Mouse (Mus musculus) neural tube, embryonic 11.5 days (tissue): ENCODE results near the gene Sdc3. TPM values are rescaled to one million over a fixed set of nuclear protein-coding genes. Genes with fewer than 3 reads are reported as not detected.

Experiments used
- ATAC-seq: fragments of 200-750 bp; cut with Nextera tagmentation; 2 replicates; pipeline ENCODE4 v1.8.0; 2017; ENCODE audit warnings: moderate number of reproducible peaks, mild to moderate bottlenecking, moderate TSS enrichment, moderate library complexity; ENCODE audit not compliant: insufficient read depth, low FRiP score, low TSS enrichment
- DNase-seq: peaks from one replicate; pipeline ENCODE4 v3.0.0-alpha.2; 2015; ENCODE audit warnings: low spot score
- H3K27ac ChIP-seq: fragments of 300-500 bp; sonication (generic); 2 replicates; pipeline ENCODE4 v1.5.1; 2014; ENCODE audit warnings: low read depth, mild to moderate bottlenecking, low read length
- H3K27me3 ChIP-seq: fragments of 300-500 bp; sonication (generic); 2 replicates; pipeline ENCODE4 v1.6.1; 2014; ENCODE audit warnings: mild to moderate bottlenecking, low read length, mixed read lengths; ENCODE audit not compliant: control insufficient read depth, insufficient read depth
- H3K36me3 ChIP-seq: fragments of 300-500 bp; sonication (generic); 2 replicates; pipeline ENCODE4 v1.6.1; 2014; ENCODE audit warnings: mild to moderate bottlenecking, low read length, moderate library complexity, mixed read lengths; ENCODE audit not compliant: control insufficient read depth, insufficient read depth
- H3K4me1 ChIP-seq: fragments of 300-500 bp; sonication (generic); 2 replicates; pipeline ENCODE4 v1.6.1; 2014; ENCODE audit warnings: low read length, mixed read lengths; ENCODE audit not compliant: control insufficient read depth, insufficient read depth
- H3K4me2 ChIP-seq: fragments of 300-500 bp; sonication (generic); 2 replicates; pipeline ENCODE4 v1.6.1; 2014; ENCODE audit warnings: low read depth, mild to moderate bottlenecking, moderate library complexity
- H3K4me3 ChIP-seq: fragments of 300-500 bp; sonication (generic); 2 replicates; pipeline ENCODE4 v1.5.1; 2014; ENCODE audit warnings: low read depth, low read length
- H3K9ac ChIP-seq: fragments of 300-500 bp; sonication (generic); 2 replicates; pipeline ENCODE4 v1.6.1; 2014; ENCODE audit warnings: mild to moderate bottlenecking, low read length
- H3K9me3 ChIP-seq: fragments of 300-500 bp; sonication (generic); 2 replicates; pipeline ENCODE4 v1.6.1; 2016; ENCODE audit warnings: low read length; ENCODE audit not compliant: control insufficient read depth
- WGBS: fragments of 180-500 bp; shearing (Covaris S2); extraction: QIAGEN DNeasy Blood & Tissue Kit; methylation state at CpG from one replicate; pipeline ENCODE4 v1.1.7; 2014; 5-methylcytosine and 5-hydroxymethylcytosine counted together
- polyA plus RNA-seq: library from polyadenylated mRNA; unstranded; fragments of >200 nt; fragmentation: Nextera tagmentation; extraction: Ambion mirVana; gene quantifications from 2 replicates; pipeline ENCODE4 v1.2.1, GENCODE M21; 2014

Gene Sdc3
- polyA plus RNA-seq, 1 experiment from 2014 or later = 23.2 TPM

DNA sequence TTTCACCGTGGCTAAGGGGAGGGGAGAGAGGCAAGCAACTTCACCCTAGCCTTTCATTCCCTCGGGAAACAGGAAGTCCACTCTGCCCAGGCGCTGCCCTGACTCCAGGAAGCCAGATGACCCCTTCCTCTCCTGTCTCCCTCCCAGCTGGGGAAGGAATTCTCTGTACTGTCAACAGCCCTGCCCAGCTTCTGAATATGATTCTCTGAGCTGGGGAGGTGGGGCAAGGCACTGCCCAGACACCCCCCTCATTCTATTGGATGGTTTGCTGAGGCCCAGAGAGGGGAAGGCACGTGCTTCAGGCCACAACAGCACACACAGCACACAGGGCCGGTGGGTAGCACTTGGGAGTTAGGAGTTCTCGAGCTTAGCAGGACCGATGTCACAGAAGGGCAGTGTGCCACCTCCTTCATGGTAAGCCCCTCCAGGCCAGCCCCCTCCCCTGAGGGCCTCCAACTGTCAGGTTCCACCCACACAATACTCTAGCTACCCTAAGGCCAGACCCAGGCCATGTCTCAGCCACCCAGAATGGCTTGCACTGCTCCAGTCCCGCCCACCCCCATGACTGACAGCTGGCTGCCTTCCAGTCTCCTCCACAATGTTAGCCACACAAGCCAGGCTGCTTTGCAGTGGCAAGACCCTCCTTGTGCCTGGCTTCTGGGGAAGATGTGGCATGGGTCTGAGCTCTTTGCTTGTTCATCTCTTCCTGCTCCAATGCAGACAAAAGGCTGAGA is 48.9 kb downstream of the Sdc3 start:
- ATAC-seq (no peak), DNase-seq (peak; percentile 49)
- Histone ChIP-seq H3K27ac (no peak overlapping the region), H3K9me3 (no peaks in the 10 kb centered on the region), H3K4me2 (no peak overlapping the region), H3K27me3 (no peaks in the 10 kb centered on the region), H3K4me1 (peaks cover 18% of the 10 kb centered on the region), H3K9ac (no peak overlapping the region), H3K4me3 (no peak overlapping the region), H3K36me3 (no peaks in the 10 kb centered on the region)
- WGBS = 49% methylated on average over 8 of the region's 8 CpGs

DNA sequence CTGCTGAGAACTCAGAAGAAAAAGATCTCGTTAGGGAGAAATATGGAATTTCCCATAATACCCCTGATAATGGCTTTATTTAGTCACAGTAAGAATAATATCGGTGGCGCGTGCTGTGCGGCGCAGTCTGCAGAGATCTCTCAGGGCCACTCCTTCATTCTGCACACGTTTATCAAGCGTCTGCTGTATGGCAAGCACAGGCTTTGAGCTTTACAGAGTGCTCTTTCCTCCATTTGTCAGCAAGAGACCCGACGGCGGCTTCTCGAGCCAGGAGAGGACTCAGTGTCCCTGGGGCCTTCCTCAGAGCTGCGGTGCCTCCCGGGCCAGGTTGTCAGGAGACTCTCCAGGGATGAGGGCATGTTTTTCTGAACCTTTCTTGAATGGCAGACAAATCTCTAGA is 56.5 kb downstream of the Sdc3 start:
- no peak overlapping the region for H3K27ac ChIP-seq
- no peaks in the 10 kb centered on the region for H3K9me3 ChIP-seq
- no peak overlapping the region for H3K9ac ChIP-seq
- no peaks in the 10 kb centered on the region for H3K36me3 ChIP-seq
- no peaks in the 10 kb centered on the region for H3K27me3 ChIP-seq
- ATAC-seq (no peak), DNase-seq (no peak)
- H3K4me2 ChIP-seq = no peak overlapping the region
- 77% methylated on average over 14 of the region's 14 CpGs for WGBS
- no peaks in the 10 kb centered on the region for H3K4me1 ChIP-seq
- no peak overlapping the region for H3K4me3 ChIP-seq

DNA sequence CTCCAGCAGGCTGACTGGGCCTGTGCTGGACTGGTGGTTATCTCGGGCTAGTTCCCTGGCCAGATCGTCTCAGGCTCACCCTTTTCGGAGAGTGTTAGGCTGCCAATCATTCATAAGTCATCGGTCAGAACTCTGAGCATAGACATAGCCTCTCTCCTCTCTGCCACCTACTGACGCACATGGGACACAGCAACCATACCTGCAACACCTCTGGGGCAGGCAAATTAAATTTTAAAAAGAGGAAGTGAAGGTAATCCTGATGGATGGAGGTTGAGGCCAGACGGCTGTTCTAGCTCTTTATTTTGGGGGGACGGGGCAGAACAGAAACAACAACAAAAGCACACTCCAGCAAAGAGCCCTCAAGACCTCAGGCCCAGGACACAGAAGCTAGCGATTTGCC is 65.3 kb downstream of the Sdc3 start:
- Histone ChIP-seq H3K36me3 (no peaks in the 10 kb centered on the region), H3K4me1 (peaks cover 5% of the 10 kb centered on the region), H3K4me2 (no peak overlapping the region), H3K9ac (no peak overlapping the region), H3K9me3 (no peaks in the 10 kb centered on the region), H3K27ac (no peak overlapping the region), H3K4me3 (no peak overlapping the region), H3K27me3 (peaks cover 12% of the 10 kb centered on the region)
- ATAC-seq (no peak), DNase-seq (no peak)
- WGBS = 69% methylated on average over 8 of the region's 8 CpGs

DNA sequence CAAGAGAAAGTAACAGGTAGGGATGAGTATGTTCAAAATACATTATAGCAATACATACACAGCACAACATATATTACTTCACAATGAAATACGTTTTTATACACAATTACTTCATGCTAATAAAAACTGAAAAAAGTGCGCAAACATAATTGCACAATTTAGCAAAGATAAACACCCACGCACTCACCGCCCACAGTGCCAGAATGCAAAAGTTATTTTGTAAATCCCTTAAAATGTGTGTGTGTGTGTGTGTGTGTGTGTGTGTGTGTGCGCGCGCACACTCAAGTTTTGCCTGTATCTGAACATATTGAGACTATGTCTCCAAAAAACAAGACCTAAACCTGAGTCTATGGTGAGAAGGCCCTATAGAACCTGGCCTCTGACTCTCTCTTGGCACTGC is 66.5 kb downstream of the Sdc3 start:
- no peaks in the 10 kb centered on the region for H3K36me3 ChIP-seq
- no peak for DNase-seq
- H3K27me3 ChIP-seq = peaks cover 18% of the 10 kb centered on the region
- H3K4me1 ChIP-seq = peaks cover 5% of the 10 kb centered on the region
- no peak overlapping the region for H3K9ac ChIP-seq
- no peaks in the 10 kb centered on the region for H3K9me3 ChIP-seq
- no peak overlapping the region for H3K27ac ChIP-seq
- ATAC-seq = no peak
- no peak overlapping the region for H3K4me3 ChIP-seq
- WGBS = 95% methylated on average over 7 of the region's 7 CpGs
- H3K4me2 ChIP-seq = no peak overlapping the region

DNA sequence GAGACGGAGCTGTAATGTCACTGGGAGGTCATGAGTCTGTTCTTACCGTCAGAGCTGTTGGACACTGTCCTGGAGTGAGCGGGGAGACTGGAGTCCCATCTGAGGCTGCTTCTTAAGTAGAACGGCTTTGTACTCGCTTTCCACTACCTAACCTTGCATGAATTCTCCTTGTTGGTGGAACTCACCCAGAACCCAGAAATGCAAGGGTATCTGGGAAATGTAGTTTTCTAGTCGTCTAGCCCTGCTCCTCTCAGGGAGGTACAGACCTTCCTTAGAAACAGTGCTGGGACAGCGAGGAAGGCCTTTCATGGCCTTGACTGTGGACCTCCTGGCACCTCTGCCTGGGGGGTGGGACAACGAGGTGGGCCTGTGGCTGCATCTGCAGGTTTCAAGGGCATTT is 67.1 kb downstream of the Sdc3 start:
- 75% methylated on average over 8 of the region's 8 CpGs for WGBS
- peaks cover 5% of the 10 kb centered on the region for H3K4me1 ChIP-seq
- no peak overlapping the region for H3K4me3 ChIP-seq
- H3K4me2 ChIP-seq = no peak overlapping the region
- no peak for ATAC-seq
- H3K27ac ChIP-seq = no peak overlapping the region
- H3K9me3 ChIP-seq = no peaks in the 10 kb centered on the region
- H3K9ac ChIP-seq = no peak overlapping the region
- DNase-seq = no peak
- H3K36me3 ChIP-seq = no peaks in the 10 kb centered on the region
- peaks cover 24% of the 10 kb centered on the region for H3K27me3 ChIP-seq

DNA sequence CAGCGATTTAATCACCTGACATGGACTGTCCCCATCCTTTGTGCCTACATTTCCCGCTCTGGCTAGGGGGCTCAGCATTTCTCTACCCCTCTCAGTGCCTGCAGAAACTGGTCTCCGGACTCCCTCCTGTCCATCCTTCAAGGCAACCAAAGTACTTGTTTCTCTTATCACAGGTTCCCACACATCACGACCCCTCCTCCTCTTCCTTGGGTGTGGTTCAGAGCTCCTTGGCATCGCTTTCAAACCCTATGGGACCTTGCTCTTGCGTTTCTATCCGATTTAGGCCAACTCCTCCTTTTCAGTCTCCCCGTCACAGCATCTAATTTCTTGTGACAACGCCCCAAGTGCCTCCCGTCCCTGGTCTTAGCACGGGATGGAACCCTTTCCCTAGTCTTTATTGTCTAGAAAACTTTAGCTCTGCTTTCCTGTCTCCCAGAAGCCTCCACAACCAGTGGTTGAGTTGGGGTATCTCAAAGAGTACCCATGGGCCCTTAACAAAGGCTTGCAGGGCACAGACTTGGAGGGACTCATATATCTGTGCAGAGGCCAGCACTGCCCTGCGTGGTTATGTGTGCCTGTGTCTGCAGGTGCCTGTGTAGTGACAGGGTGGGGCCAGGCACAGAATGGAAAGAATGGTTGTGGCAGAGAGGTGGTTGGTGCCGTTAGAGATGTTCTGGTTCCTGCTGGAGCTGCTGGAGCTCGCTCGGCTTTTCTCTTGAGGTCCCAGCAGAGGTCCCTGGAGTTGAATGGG is 68.7 kb downstream of the Sdc3 start:
- H3K27me3 ChIP-seq = peaks cover 25% of the 10 kb centered on the region
- WGBS = 53% methylated on average over 15 of the region's 15 CpGs
- no peak overlapping the region for H3K4me3 ChIP-seq
- ATAC-seq (no peak), DNase-seq (no peak)
- H3K4me2 ChIP-seq = peak overlapping the region; percentile 25
- H3K9me3 ChIP-seq = no peaks in the 10 kb centered on the region
- H3K36me3 ChIP-seq = no peaks in the 10 kb centered on the region
- peaks cover 11% of the 10 kb centered on the region for H3K4me1 ChIP-seq
- H3K27ac ChIP-seq = no peak overlapping the region
- no peak overlapping the region; the same call in 1 of the 2 replicates for H3K9ac ChIP-seq

DNA sequence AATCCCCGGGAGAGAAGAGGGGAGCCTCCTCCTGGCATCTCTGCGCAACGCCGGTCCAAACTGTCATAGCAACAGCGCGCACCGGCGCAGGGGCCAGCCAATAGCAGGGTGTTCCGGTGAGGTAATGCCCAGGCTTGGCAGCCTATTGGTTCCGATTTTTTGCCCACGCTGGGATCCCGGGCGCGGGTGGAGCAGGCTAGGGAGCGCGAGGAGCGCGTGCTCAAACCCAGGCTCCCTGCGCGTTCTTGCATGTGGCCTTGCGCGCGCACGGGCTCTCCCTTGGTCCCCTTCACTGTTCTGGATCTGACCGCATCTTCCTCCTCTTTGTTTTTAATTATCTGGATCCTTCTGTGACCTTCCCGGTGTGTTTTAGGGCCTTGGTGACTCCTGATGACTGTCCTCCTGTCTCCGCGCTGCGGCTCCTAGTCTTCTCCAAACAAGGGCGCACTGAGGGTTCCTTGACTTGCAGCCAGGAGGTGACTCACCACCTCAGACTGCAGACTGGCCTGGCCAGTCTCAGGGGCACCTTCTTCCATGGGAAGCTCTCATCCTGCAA is 69.4 kb downstream of the Sdc3 start:
- Histone ChIP-seq H3K9me3 (no peaks in the 10 kb centered on the region), H3K4me1 (peaks cover 11% of the 10 kb centered on the region), H3K27me3 (peaks cover 25% of the 10 kb centered on the region), H3K9ac (peak overlapping the region; percentile 5), H3K4me2 (peak overlapping the region; percentile 25), H3K4me3 (peak overlapping the region; percentile 1; the same call in 1 of the 2 replicates), H3K36me3 (no peaks in the 10 kb centered on the region), H3K27ac (no peak overlapping the region)
- 3% methylated on average over 30 of the region's 30 CpGs for WGBS
- peak; percentile 64; the same call in 1 of the 2 replicates for ATAC-seq
- peak; percentile 74 for DNase-seq

DNA sequence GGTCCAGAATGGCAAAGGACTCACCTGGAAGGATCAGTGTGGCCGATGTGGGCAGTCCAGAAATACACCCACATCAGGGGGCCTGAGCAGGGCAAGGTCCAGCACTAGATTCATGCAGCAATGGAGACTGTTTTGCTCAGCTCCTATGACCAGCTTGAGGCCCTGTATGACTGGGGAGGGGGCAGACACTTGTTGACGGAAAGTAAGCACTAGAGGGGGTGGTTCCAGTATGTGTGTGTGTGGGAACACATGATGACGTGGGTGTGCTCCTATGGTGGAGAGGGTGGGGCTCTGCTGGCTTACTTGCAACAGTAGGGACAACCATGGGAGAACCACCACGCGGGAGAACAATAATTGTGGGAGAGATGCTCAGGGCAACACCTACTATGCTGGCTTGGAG is 70.2 kb downstream of the Sdc3 start:
- 78% methylated on average over 5 of the region's 5 CpGs for WGBS
- H3K4me2 ChIP-seq = no peak overlapping the region
- no peak for ATAC-seq

More for the DNA sequence above, 70.2 kb downstream of the Sdc3 start:
- no peak for DNase-seq
- Histone ChIP-seq H3K36me3 (no peaks in the 10 kb centered on the region), H3K9me3 (no peaks in the 10 kb centered on the region), H3K4me3 (no peak overlapping the region), H3K27ac (no peak overlapping the region), H3K4me1 (peaks cover 11% of the 10 kb centered on the region), H3K9ac (no peak overlapping the region), H3K27me3 (peaks cover 29% of the 10 kb centered on the region)
